Mouse (Mus musculus) urinary bladder, postnatal 36 days (tissue): ENCODE results near the gene Atf7ip.

ENCODE experiments used
- DNase-seq, 2 experiments: peaks; one replicate each; pipeline ENCODE4 v3.0.0; 2022; ENCODE audit warnings: low spot score in 2 of 2, mixed read lengths in 1 of 2

The Atf7ip gene

DNA sequence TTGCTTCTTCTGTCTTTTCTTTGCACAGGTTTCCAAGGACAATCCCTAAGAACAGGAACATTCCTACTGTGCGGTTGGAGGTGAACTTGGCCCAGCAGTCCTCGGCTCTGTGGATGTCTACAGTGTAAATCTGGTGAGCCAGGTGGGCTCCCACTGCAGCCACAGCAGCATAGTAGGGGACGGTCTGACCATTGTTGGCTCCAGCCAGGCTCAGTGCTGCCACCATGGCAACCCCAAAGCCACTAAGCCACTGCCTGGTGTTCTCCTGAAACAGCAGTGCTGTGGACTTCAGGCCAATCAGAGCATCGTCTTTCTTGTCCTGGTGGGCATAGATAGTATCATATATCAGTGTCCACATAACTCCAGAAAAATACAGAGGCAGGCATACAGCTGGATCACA lies 19.8 kb upstream of the Atf7ip start:
- DNase-seq = no peak

DNA sequence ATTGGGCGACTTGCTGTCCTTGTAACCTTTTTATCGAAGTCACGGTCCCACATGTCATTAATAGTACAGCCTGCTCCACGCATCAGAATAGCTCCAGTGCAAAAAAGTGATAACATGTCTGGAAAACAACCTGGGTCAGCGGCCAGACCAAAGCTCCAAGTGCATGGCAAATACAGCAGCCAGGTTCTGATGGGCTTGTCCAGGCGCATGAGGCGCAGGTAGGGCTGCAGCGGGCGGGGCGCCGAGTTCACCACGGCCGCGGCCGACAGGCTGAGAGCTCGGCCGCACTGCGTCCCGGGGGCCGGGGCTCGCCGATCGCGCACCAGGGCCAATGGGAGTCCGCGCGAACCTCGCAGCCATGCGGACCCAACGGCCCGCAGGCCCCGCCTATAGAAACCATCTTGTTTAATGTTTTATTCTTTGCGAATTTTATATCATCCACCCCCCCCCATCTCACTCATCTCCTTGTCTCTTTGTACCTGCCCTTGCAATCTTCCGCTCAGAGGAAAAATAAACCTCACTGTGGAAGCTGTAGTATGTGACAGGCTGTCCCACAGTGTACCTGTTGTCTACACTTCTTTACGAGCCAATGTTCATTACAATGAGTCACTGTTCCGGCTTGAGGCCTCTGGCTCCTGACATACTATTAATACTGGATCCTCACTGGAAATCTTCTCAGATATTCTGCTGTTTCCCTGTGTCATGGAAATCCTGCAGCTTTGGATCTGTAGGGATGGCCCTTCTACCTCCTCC lies 19.0 kb upstream of the Atf7ip start:
- DNase-seq = no peak

DNA sequence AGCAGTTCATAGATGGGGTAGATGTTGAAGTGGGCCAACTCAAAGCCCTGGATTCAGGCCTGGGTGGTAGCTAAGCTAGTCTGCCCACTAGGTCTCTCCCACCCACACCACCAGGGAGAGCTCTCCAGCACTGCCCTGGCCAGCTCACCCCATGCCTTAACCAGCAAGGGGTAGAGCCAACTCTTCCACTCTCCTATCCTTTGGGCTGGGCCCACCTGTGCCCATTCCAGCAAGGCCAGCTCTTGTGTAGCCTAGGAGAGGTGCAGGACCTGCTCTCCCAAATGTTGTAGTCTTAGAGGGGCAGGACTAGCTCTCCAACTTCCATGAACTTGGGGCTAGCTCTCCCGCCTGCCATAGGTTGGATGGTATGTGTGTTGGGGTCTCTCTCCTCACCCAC lies 18.4 kb upstream of the Atf7ip start:
- DNase-seq = no peak

DNA sequence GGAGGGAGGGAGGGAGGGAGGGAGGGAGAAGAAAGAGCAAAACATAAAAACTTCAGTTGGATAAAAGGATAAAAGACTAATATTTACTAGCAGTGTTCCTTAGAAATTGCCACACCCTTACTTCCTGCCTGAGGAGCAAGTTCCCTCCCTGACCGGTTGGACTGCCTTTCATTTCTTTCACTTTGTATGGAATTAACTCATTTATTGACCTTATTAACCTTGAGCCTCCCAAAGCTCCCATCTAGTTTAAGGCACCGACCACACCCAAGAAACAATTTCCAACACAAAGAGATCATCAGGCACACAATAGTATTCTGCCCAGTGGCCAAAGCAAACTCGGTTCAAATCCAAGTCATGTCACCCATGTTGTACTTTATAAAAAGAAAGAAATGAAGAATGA lies 16.1 kb upstream of the Atf7ip start:
- no peak for DNase-seq

DNA sequence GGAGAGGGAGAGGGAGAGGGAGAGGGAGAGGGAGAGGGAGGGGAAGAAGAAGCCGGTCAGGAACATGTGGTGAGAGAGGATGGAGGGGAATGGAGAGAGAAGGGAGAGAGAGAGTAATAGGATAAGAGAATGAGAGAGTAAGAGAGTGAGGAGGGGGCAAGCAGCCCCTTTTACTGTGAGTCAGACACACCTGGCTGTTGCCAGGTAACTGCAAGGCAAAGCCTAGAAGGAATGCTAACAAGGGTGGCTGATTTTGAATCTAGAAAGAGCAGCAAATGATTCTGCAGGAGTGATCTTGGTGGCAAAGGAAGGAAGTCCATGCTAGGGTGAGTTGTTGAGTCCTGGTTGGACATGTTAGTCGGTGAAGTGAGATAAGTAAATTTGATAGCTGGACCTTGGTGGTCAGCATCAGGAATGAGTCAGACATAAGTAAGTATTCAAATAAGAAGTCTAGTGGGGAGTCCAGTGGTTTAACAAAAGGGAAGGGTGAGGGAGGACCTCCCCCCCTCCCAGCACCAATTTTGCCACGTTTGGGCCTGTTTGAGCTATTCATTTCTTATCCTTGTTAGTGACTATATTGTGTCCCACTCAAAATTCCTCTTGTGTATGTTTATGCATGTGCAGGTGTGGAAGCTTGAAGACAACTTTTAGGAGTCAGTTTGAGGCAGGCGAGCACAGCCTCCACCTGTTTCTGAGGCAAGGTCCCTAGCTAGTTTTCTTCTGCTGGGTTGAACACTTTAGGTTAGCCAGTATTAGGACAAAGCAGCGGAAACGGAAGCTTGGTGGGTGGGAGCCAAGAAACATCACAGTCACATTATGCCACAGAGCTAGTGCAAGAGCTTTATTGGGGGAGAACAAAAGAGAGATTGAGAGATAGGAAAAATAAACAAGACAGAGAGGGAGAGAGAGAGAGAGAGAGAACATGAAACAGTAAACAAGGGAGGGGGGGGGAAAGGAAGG lies 15.2 kb upstream of the Atf7ip start:
- no peak for DNase-seq

DNA sequence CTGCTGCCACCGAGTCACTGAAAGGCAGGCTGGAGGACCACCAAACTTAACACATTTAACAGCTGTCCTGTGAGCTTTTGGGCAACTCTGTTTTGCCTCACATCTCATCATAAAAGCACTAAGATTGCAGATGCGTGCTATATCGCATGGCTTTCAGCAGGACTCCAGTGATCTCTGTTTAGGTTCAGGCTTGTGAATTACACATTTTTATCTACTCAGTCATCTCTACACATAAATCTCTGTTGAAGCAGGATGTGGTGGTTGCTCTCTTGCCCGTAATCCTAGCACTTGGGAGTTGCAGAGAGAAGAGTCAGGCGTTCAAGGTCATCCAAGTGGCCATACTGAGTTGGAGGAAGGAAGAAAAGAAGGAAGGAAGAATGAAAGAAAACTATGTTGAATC lies 14.3 kb upstream of the Atf7ip start:
- no peak for DNase-seq

DNA sequence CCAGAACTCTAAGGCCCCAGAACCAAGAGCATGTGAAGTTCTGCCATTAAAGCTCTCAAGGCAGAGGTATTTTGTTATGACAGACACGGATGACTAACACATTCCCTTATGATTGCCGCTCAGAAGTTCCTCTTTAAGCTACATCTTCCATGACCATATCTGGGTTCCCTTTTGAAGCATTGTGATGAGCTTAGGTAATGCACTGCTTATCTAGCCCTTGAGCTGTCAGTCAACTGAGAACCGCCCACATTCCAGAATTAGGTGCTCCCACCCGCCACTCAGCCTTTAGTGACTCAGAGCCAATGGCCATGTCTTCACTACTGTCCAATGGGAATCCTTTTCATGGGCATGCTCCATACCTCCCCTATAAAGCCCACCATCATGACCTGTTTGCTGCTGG lies 13.7 kb upstream of the Atf7ip start:
- DNase-seq = no peak

DNA sequence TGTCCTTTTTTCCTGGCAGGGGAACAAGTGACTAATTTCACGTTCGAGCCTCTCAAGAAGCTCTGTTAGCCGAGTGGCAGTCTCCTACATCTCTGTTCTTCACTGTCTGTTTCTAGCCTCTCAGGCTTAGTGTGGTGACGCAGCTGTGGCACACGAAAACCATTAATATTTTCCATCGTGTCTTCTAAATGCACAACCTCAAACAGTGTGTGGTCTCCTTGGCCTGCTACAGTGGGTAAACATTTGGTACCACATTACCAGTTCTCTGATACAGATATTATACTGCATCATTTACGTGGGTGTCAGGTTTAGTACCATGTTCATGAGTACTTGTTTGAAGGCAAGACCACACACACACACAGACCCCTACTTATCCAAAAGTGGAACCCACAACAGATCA lies 12.5 kb upstream of the Atf7ip start:
- no peak for DNase-seq

DNA sequence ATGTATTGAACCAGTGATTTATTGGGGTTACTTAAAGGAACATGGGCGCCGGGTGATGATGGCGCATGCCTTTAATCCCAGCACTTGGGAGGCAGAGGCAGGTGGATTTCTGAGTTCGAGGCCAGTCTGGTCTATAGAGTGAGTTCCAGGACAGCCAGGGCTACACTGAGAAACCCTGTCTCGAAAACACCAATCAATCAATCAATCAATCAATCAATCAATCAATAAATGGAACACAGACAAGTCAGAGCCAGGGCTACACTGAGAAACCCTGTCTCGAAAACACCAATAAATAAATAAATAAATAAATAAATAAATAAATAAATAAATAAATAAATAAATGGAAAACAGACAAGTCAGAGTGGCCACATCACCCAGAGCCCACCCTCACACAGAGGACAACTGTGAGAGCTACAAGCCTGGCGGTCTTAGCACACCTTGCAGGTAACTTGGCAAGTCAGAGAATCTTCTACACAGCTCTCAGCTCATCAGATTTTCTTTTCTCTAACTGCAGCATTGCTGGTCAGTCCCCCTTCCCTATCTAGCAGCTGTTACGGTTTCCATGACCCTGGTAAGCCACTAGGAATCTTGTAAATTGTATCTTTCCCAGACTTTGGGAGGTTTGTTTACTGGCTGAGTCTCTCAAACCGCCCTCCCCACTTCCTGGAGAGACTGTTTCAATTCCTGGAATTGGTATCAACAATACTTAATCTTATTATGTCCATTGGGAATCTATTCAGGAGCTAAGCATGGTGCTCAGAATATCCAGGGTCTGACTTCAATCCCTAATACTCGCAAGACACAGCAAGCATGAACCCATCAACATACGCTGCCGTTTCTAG lies 11.8 kb upstream of the Atf7ip start:
- DNase-seq = no peak

DNA sequence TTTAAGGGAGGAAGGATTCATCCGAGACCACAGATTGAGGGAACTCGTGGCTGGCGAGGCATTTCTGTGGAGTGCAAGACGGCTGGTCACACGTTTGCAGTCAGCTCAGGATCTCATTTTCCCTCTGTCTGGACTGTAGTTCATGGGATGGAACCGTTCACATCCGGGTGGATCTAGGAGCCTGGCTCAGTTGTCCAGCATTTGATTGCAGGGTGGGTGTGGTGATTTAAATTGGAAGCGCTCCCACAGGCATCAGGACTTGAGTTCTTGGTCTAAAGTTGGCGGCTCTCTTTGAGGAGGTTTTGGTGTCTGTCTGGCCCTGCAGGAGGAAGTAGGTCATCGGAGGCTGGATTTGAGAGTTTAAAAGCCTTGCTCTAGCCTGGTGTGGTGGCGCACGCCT lies 10.9 kb upstream of the Atf7ip start:
- no peak for DNase-seq

DNA sequence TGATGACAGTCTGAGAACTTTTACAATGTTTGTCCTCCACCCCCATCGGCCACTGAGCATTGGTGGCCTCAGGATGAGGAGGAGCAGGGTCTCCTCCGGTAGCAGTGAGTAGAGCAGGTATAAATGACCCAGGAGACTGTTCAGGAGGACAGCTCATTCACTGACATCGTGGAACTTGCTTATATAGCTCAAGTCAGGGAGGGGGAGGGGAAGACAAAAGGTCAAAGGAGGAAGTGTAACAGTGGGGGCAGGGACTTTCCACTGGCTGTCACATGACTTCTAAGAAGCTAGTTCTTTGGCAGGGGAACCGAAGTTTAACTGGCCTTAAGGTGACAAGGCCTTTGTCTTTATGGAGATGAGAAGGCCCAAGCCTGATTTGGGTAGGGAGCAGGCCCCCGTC lies 8.2 kb upstream of the Atf7ip start:
- no peak for DNase-seq

DNA sequence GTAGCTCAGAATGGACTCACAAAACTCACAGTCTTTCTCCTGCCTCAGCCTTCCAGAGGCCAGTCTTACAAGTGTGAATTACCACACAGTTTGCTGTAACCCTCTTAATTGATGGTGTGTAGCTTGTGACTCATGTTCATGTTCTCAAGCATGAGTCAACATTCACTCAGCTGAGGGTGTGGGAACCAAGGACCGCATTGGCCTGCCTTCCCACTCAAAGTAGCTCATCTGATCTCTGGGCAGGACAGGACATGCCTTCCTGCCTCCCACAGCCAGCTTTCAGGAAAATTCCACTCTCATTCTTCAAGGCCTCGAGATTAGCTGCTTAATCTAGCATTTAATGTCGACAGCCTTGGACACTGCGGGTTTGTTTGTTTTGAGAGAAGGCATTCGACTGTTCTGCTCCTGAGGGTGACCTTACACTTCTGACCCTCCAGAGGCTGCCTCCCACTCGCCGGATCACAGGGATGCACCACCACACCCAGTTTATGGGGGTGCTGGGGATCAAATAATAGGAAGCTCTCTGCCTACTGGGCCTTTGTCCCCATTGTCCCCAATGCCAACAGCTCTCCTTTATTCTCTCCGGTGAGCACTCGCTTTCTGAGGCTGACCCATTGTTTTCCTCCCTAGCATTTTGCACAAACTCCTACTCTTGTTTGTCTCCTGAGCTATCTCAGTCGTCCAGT lies 6.5 kb upstream of the Atf7ip start:
- DNase-seq = peak in 1 of 2 experiments; percentile 40

DNA sequence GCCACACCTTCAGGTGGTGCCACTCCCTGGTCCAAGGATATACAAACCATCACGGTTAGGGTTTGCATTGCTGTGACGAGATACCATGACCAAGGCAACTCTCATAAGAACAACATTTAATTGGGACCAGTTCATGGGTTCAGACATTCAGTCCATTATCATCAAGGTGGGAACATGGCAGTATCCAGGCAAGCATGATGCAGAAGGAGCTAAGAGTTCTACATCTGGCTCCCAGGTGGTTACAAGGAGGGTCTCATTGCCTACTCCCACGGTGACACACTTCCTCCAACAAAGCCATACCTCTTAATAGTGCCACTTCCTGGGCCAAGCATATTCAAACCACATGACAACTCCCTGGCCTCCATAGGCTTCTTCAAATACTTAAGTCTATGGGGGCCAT lies 2.7 kb downstream of the Atf7ip start:
- DNase-seq = no peak

DNA sequence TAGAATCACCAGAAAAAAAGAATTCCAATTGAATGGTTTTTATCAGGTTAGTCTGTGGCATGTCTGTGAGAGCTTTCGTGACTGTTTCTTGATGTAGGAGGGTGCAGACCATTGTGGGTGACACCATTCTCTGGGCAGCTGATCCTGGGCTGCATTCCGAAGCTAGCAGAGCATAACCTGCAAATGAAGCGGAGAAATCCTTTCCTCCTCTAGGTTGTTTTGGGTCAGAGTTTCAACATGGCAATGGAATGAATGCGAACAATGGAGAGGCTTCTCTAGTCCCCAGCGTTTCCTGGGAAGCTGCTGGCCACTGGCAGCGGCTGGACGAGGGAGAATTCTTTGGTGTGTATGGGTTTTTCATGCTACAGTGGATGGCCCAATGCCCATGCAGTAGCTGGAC lies 5.0 kb downstream of the Atf7ip start:
- no peak for DNase-seq

DNA sequence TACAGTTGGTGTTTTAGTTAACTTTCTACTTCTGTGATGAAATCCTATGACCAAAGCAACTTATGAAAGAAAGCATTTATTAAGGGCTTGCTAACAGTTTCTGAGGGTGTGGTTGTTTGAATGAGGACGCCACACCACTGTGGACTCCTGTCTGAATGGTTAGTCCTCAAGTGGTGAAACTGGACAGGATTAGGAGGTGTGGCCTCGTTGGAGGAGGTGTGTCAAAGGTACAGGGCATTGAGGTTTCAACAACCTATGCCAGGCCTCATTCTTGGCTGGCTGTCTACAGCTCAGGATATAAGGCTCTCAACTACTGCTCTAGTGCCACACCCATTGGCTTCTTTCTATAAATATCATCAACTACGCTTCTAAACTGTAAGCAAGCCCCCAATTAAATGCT lies 6.4 kb downstream of the Atf7ip start:
- DNase-seq = no peak

DNA sequence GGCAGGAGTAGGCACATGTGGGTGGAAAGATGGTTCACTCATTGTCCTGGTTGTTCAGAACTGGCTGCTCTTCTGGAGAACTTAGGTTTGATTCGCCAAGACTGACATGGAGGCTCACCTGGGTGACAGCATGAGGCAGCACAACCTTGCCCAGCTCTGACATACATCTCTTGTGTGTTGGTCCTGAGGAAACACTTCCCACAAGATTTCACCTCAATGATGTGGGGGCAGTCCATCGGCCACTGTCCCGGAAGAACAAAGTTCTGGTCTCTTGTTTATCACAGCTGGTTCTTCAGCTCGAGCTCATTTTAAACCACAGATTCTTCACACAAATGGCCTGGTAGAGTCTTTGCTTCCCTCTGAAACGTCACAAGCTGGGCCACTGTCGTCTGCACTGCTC lies 10.7 kb downstream of the Atf7ip start:
- no peak for DNase-seq

DNA sequence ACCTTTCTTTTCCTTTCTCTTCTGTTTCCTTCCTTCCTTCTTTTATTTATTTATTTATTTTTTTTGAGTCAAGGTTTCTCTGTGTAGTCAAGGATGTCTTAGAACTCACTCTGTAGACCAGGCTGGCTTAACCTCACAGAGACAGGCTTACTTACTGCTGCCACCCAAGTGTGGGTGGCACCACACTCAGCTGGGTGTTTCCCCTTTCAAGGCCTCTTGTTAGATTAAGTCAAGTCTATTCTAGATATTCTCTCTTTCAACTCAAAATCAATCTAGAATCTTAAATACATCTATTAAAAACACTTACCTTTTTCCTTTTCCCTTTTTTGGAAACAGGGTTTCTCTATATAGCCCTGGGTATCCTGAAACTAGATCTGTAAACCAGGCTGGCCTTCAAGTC lies 11.3 kb downstream of the Atf7ip start:
- DNase-seq = no peak

DNA sequence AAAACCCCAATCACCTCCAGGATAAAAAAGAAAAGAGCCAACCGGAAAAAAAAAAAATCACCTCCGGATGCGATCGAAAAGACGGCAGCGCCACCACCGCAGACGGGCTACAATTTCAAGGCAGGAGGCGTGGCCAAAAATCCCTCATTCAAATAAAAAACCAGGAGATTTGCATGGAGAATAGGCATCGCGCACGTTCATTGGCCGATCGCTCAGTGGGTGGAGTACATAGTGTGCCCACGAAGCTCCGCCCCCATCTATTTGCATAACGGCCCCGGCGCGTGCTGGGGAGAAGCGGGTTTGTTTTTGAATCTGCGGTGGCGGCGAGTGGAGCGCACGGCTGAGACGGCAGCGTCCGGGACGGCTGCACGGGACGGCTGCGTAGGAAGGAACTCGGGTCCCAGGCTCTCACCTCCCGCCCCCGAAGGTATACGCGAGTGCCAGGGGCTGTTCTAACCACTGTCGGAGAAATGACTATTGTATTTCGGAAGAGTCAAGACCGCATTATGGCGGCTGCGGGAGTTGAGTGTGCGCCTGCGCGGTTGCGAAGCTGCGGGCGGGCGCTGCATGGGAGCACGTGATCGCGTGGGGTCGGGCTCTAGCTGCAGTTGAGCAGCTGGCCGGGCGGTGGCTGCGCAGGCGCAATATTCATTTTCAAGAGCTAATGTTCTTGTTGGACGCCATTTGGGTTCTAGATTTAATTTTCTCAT lies 12.7 kb downstream of the Atf7ip start:
- peak; percentile 91 to 95 for DNase-seq

DNA sequence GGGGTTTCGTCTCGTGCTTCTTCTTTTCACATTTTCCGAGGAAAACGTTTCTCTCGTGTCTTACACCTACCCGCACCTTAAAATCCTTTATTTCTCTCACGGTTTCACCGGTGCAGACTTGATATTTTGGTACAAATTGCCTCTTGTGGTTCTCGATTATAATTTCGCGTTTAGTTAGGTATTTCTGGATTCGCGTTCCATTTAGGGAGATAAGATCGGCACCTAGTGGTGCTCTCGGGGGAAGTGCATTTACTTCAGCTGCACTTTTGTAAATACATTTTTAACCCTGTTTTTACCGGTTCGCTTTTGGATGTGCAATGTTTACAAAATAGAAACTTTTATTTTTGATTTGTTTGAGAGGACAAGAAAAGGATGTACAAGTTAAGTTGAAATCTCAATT lies 13.3 kb downstream of the Atf7ip start:
- DNase-seq = no peak

DNA sequence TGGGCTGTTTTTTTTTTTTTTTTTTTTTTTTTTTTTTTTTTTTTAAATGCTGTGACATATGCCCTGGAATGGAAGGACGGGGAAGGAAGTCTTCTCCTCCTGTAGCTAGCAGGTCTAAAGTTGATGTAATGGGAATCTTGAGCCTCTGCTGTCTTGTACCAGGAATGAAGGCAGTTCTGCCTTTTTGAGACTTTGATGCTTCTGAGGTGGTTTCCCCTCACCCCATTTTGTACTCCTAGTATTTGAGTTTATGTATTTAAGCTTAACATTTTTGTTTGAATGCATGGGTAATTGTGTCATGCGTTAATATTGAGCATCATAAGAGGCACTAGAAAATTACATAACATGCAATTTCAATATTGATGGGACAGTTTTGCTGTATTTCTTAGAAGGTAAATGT lies 14.4 kb downstream of the Atf7ip start:
- no peak for DNase-seq

DNA sequence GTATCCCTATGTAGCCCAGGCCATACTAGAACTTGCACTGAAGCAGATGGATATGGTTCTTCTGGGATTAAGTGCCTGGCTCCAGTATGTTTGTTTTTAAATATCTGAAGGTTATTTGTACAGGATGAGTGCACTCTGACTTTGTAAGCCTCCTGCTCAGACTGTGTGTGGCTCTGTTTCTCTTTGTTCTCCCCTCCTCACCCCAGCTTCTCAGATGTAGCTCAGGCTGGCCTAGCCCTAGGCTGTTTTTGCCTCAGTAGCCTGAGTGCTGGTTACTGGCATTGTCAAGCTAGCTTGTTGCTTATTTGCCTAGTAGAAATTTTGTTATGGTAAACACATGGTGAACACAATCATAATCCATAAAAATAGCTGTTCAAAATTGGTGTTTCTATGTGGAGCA lies 15.7 kb downstream of the Atf7ip start:
- DNase-seq = no peak
